ENCODE assay signal across 8 mouse cellular contexts in genomic region chr9:70834217-70834616, GRCm38 (mm10).
DNase-seq lines count a peak whose midpoint lies in the region; ATAC-seq and TF ChIP-seq lines count a peak whose summit lies in the region.
"Had no signal": no experiment of that assay in that cellular context is flagged by ENCODE, and none has a peak within 500 bp of the region (broad histone marks: within the 10 kb centered on the region; RNA-seq: fewer than 3 reads in every experiment).

No protein-coding gene starts in this region.

- peak overlapping the region; percentile 16; the same call in 1 of the 2 replicates for H3K27ac ChIP-seq in layer of hippocampus, adult 2 months
- H3K27ac ChIP-seq in bone marrow, adult 2 months (ENCODE audit: control insufficient read depth, insufficient read depth, low read depth, low read length, poor library complexity): peak overlapping the region; percentile 94
- H3K27ac ChIP-seq in embryonic facial prominence, embryonic 14.5 days (replicated peaks; ENCODE audit: low read depth, low read length): peak overlapping the region; percentile 39
- H3K27ac ChIP-seq in liver, postnatal 0 days (ENCODE audit: low read depth): peak overlapping the region; percentile 100
- H3K27ac ChIP-seq: midbrain, embryonic 10.5 days had no signal

- 73% methylated on average over 3 of the region's 3 CpGs for WGBS in bone marrow, adult 2 months
- 91% methylated on average over 3 of the region's 3 CpGs for WGBS in embryonic facial prominence, embryonic 14.5 days
- 70% methylated on average over 3 of the region's 3 CpGs for WGBS in liver, postnatal 0 days (ENCODE audit: insufficient replicate concordance)

- no peak for TF ChIP-seq EP300 in liver, postnatal 0 days (IDR thresholded peaks at IDR 0.05; ENCODE audit: low read depth)

- H3K4me1 ChIP-seq in bone marrow, adult 2 months (ENCODE audit: control insufficient read depth, insufficient read depth, low read length): peaks cover 27% of the 10 kb centered on the region
- peaks cover 4% of the 10 kb centered on the region; the same call in 1 of the 2 replicates for H3K4me1 ChIP-seq in embryonic facial prominence, embryonic 14.5 days (ENCODE audit: control insufficient read depth, insufficient read depth, low read length)
- peaks cover 87% of the 10 kb centered on the region for H3K4me1 ChIP-seq in liver, postnatal 0 days (ENCODE audit: insufficient read depth)
- H3K4me1 ChIP-seq: midbrain, embryonic 10.5 days had no signal

- no peak for TF ChIP-seq CTCF in layer of hippocampus, adult 2 months (conservative IDR thresholded peaks at IDR 0.05)
- no peak for TF ChIP-seq CTCF in bone marrow, adult 2 months (IDR thresholded peaks at IDR 0.05; ENCODE audit: control insufficient read depth, insufficient read depth, low read length)
- 0 out of 2 replicates have a peak, but pooled peaks have one; percentile 7 for TF ChIP-seq CTCF in liver, postnatal 0 days (IDR thresholded peaks at IDR 0.05; ENCODE audit: low read depth)

- H3K4me3 ChIP-seq in layer of hippocampus, adult 2 months: no peak overlapping the region
- H3K4me3 ChIP-seq in bone marrow, adult 2 months (replicated peaks; ENCODE audit: control insufficient read depth, low read depth, low read length): no peak overlapping the region
- no peak overlapping the region for H3K4me3 ChIP-seq in embryonic facial prominence, embryonic 14.5 days (ENCODE audit: low read depth, low read length)
- no peak overlapping the region for H3K4me3 ChIP-seq in liver, postnatal 0 days (ENCODE audit: low read depth, low read length)
- H3K4me3 ChIP-seq: midbrain, embryonic 10.5 days had no signal

- no peak for ATAC-seq in embryonic facial prominence, embryonic 14.5 days (ENCODE audit: low read depth)
- no peak for ATAC-seq in liver, postnatal 0 days

- H3K27me3 ChIP-seq in embryonic facial prominence, embryonic 14.5 days (replicated peaks; ENCODE audit: control insufficient read depth, insufficient read depth, low read length): no peaks in the 10 kb centered on the region
- no peaks in the 10 kb centered on the region for H3K27me3 ChIP-seq in liver, postnatal 0 days (ENCODE audit: insufficient read depth, low read length)

- no peak for DNase-seq in layer of hippocampus, adult 2 months (ENCODE audit: low spot score in 2 of 2)
- no peak for DNase-seq in layer of hippocampus, postnatal 14 days (ENCODE audit: low spot score in 2 of 2)
- no peak for DNase-seq in embryonic facial prominence, embryonic 14.5 days (ENCODE audit: low spot score)
- DNase-seq in liver, postnatal 0 days: no peak
- no peak for DNase-seq in adrenal gland, adult (ENCODE audit: inconsistent age in 2 of 2, low spot score in 1 of 2)
- no peak for DNase-seq in ovary, postnatal 14 days (ENCODE audit: low spot score)

- no peaks in the 10 kb centered on the region for H3K36me3 ChIP-seq in embryonic facial prominence, embryonic 14.5 days (ENCODE audit: control insufficient read depth, insufficient read depth, low read length)
- H3K36me3 ChIP-seq in liver, postnatal 0 days (replicated peaks; ENCODE audit: insufficient read depth, low read length): no peaks in the 10 kb centered on the region
- H3K36me3 ChIP-seq: midbrain, embryonic 10.5 days had no signal

- H3K9me3 ChIP-seq in embryonic facial prominence, embryonic 14.5 days (ENCODE audit: control insufficient read depth, low read length): no peaks in the 10 kb centered on the region
- H3K9me3 ChIP-seq in liver, postnatal 0 days (ENCODE audit: low read length): no peaks in the 10 kb centered on the region
- H3K9me3 ChIP-seq: midbrain, embryonic 10.5 days had no signal

- TF ChIP-seq POLR2A in bone marrow, adult 2 months (IDR thresholded peaks at IDR 0.05; ENCODE audit: borderline replicate concordance, control insufficient read depth, low read depth, low read length): no peak

- no peak overlapping the region for H3K9ac ChIP-seq in embryonic facial prominence, embryonic 14.5 days (ENCODE audit: low read depth, low read length)
- peak overlapping the region; percentile 45 for H3K9ac ChIP-seq in liver, postnatal 0 days (replicated peaks)

- no peak overlapping the region for H3K4me2 ChIP-seq in embryonic facial prominence, embryonic 14.5 days (ENCODE audit: low read depth, low read length)
- H3K4me2 ChIP-seq in liver, postnatal 0 days (ENCODE audit: low read depth, low read length): peak overlapping the region; percentile 27

Comparison
In these comparisons a context has a peak if more than half of its experiments do, and no peak if none do; other contexts are left out.
1. H3K27ac ChIP-seq: peak in every context shown above with its lines; median percentile 100 in liver, postnatal 0 days; 94 in bone marrow, adult 2 months; 39 in embryonic facial prominence, embryonic 14.5 days; 16 in layer of hippocampus, adult 2 months.